In the genomic region with DNA sequence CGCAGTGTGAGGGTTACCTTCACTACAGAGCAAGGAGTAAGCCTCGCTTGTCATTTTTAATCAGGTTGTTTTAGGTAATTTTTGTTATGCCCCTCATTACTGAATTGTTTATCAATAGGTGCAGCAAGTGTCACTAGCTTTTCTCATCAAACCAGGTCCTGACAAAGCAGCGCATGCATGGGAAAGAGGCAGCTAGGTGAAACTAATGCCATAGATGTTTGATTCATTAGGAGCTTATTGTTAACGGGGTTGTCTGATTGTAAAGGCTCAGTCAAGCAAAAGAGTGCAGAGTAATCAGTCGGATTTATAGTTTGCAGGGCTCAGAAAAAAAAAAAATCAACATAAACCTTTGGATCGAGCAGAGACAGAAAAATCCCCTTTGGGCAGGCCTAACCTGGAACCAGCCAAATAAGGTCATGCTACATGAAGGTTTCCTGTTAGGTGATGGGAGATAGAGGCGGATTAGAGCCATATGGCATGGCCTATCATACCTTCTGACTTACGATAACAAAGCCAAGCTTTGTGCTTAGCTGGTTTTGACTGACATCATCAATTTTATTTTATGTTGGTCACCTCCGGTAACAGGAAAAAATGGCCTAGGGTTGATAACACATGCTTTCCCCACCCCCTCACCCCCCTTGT, we compare ENCODE assay signal across 14 mouse cellular contexts. TPM values are rescaled to one million over a fixed set of nuclear protein-coding genes. Genes with fewer than 3 reads are reported as not detected.
DNase-seq lines count a peak whose midpoint lies in the region; ATAC-seq lines count a peak whose summit lies in the region.
"Had no signal": no experiment of that assay in that cellular context is flagged by ENCODE, and none has a peak within 500 bp of the region (broad histone marks: within the 10 kb centered on the region; RNA-seq: fewer than 3 reads in every experiment).

No protein-coding gene starts in this region.

- no peak overlapping the region for H3K27ac ChIP-seq in liver, embryonic 11.5 days (ENCODE audit: low read depth, low read length)
- no peak overlapping the region for H3K27ac ChIP-seq in forebrain, embryonic 15.5 days (replicated peaks)
- no peak overlapping the region for H3K27ac ChIP-seq in midbrain, embryonic 15.5 days
- H3K27ac ChIP-seq: heart, embryonic 13.5 days; kidney, embryonic 15.5 days; neural tube, embryonic 12.5 days had no signal

- H3K27me3 ChIP-seq in liver, embryonic 11.5 days (replicated peaks; ENCODE audit: control insufficient read depth, insufficient read depth, low read length), result no peaks in the 10 kb centered on the region
- no peaks in the 10 kb centered on the region for H3K27me3 ChIP-seq in forebrain, embryonic 15.5 days
- H3K27me3 ChIP-seq in midbrain, embryonic 15.5 days (replicated peaks), result no peaks in the 10 kb centered on the region
- H3K27me3 ChIP-seq: CH12.LX; heart, embryonic 13.5 days; kidney, embryonic 15.5 days; neural tube, embryonic 12.5 days had no signal

- ATAC-seq in liver, embryonic 11.5 days (replicated peaks; ENCODE audit: low FRiP score), result peak; percentile 16; the same call in 1 of the 2 replicates
- ATAC-seq in forebrain, embryonic 15.5 days (replicated peaks), result 0 out of 2 replicates have a peak, but pooled peaks have one; percentile 26
- 0 out of 2 replicates have a peak, but pooled peaks have one; percentile 33 for ATAC-seq in midbrain, embryonic 15.5 days (replicated peaks)
- no peak for ATAC-seq in cerebellum, adult (ENCODE audit: insufficient number of reproducible peaks, low FRiP score, low TSS enrichment)
- ATAC-seq: hindbrain, embryonic 16.5 days had no signal

- H3K9me3 ChIP-seq in liver, embryonic 11.5 days (ENCODE audit: control insufficient read depth, low read length), result no peaks in the 10 kb centered on the region
- no peaks in the 10 kb centered on the region for H3K9me3 ChIP-seq in forebrain, embryonic 15.5 days
- H3K9me3 ChIP-seq in midbrain, embryonic 15.5 days, result no peaks in the 10 kb centered on the region
- H3K9me3 ChIP-seq: heart, embryonic 13.5 days; kidney, embryonic 15.5 days; neural tube, embryonic 12.5 days had no signal

- H3K4me3 ChIP-seq in liver, embryonic 11.5 days (ENCODE audit: low read depth, low read length), result no peak overlapping the region
- no peak overlapping the region for H3K4me3 ChIP-seq in forebrain, embryonic 15.5 days
- H3K4me3 ChIP-seq in midbrain, embryonic 15.5 days, result no peak overlapping the region
- H3K4me3 ChIP-seq: heart, embryonic 13.5 days; kidney, embryonic 15.5 days; neural tube, embryonic 12.5 days had no signal

- no peaks in the 10 kb centered on the region for H3K36me3 ChIP-seq in liver, embryonic 11.5 days (ENCODE audit: control insufficient read depth, insufficient read depth, low read length)
- H3K36me3 ChIP-seq in forebrain, embryonic 15.5 days, result no peaks in the 10 kb centered on the region
- H3K36me3 ChIP-seq in midbrain, embryonic 15.5 days (replicated peaks), result no peaks in the 10 kb centered on the region
- H3K36me3 ChIP-seq: heart, embryonic 13.5 days; kidney, embryonic 15.5 days; neural tube, embryonic 12.5 days had no signal

- H3K4me1 ChIP-seq in liver, embryonic 11.5 days (replicated peaks; ENCODE audit: control insufficient read depth, insufficient read depth, low read length), result peaks cover 21% of the 10 kb centered on the region
- peaks cover 17% of the 10 kb centered on the region for H3K4me1 ChIP-seq in forebrain, embryonic 15.5 days
- H3K4me1 ChIP-seq in midbrain, embryonic 15.5 days, result 0 out of 2 replicates have a peak, but pooled peaks cover 11% of the 10 kb centered on the region

- no peak overlapping the region for H3K9ac ChIP-seq in liver, embryonic 11.5 days (ENCODE audit: low read depth, low read length)
- H3K9ac ChIP-seq in forebrain, embryonic 15.5 days (replicated peaks), result no peak overlapping the region
- H3K9ac ChIP-seq in midbrain, embryonic 15.5 days, result no peak overlapping the region
- H3K9ac ChIP-seq: heart, embryonic 13.5 days; kidney, embryonic 15.5 days; neural tube, embryonic 12.5 days had no signal

- no peak overlapping the region for H3K4me2 ChIP-seq in liver, embryonic 11.5 days
- H3K4me2 ChIP-seq in forebrain, embryonic 15.5 days (replicated peaks), result no peak overlapping the region
- H3K4me2 ChIP-seq in midbrain, embryonic 15.5 days, result no peak overlapping the region
- H3K4me2 ChIP-seq: heart, embryonic 13.5 days; kidney, embryonic 15.5 days; neural tube, embryonic 12.5 days had no signal

- no peak for DNase-seq in liver, embryonic 11.5 days (ENCODE audit: low spot score)
- no peak for DNase-seq in liver
- peak; percentile 44 for DNase-seq in embryo, embryonic 10.5 days (ENCODE audit: low spot score)
- DNase-seq in B cell, adult 2 months, result no peak
- no peak for DNase-seq in lung, postnatal 36 days
- DNase-seq: gastrocnemius, postnatal 25 days had no signal

- WGBS in liver, embryonic 11.5 days, result 51% methylated on average over 9 of the region's 9 CpGs
- WGBS in forebrain, embryonic 15.5 days, result 13% methylated on average over 9 of the region's 9 CpGs
- WGBS in midbrain, embryonic 15.5 days, result 25% methylated on average over 9 of the region's 9 CpGs

RNA-seq across cellular contexts. Expression of a gene that starts 52.4 kb away (rescaled TPM):
- 32.8 and 33.2 TPM in 2 replicates for polyA plus RNA-seq in liver, embryonic 11.5 days (2014; fragmentation: Nextera tagmentation; extraction: Ambion mirVana)
- polyA plus RNA-seq in forebrain, embryonic 15.5 days (2015; fragmentation: Nextera tagmentation; extraction: Ambion mirVana), result 106 and 119 TPM in 2 replicates
- polyA plus RNA-seq in midbrain, embryonic 15.5 days (2015; fragmentation: Nextera tagmentation; extraction: Ambion mirVana), result 30.8 and 31.5 TPM in 2 replicates
